Mouse (Mus musculus) forebrain, embryonic 10.5 days (tissue): ENCODE measurements around the gene Ndufs8. TPM values are rescaled to one million over a fixed set of nuclear protein-coding genes. Genes with fewer than 3 reads are reported as not detected.

Experiments used
- DNase-seq: peaks from one replicate; pipeline ENCODE4 v3.0.0-alpha.2; 2017; ENCODE audit warnings: low spot score; ENCODE audit errors: extremely low spot score
- H3K27ac ChIP-seq: fragments of 300-500 bp; sonication (generic); 2 replicates; pipeline ENCODE4 v1.5.1; 2016; ENCODE audit warnings: mild to moderate bottlenecking
- H3K27me3 ChIP-seq: fragments of 300-500 bp; sonication (generic); 2 replicates; pipeline ENCODE4 v1.6.1; 2016; ENCODE audit warnings: mild to moderate bottlenecking; ENCODE audit not compliant: poor library complexity, severe bottlenecking
- H3K36me3 ChIP-seq: fragments of 300-500 bp; sonication (generic); replicated peaks from 2 replicates; pipeline ENCODE4 v1.6.1; 2016; ENCODE audit warnings: mild to moderate bottlenecking, moderate library complexity
- H3K4me1 ChIP-seq: fragments of 300-500 bp; sonication (generic); 2 replicates; pipeline ENCODE4 v1.6.1; 2016
- H3K4me3 ChIP-seq: fragments of 300-500 bp; sonication (generic); 2 replicates; pipeline ENCODE4 v1.5.1; 2016; ENCODE audit warnings: mild to moderate bottlenecking, moderate library complexity
- H3K9me3 ChIP-seq: fragments of 300-500 bp; sonication (generic); 2 replicates; pipeline ENCODE4 v1.6.1; 2016; ENCODE audit warnings: mild to moderate bottlenecking, moderate library complexity
- WGBS: fragments of 180-500 bp; shearing (Covaris S2); methylation state at CpG from one replicate; pipeline ENCODE4 v1.1.7; 2016; 5-methylcytosine and 5-hydroxymethylcytosine counted together
- polyA plus RNA-seq: library from polyadenylated mRNA; unstranded; fragments of >200 nt; fragmentation: Nextera tagmentation; extraction: Ambion mirVana; gene quantifications from 2 replicates; pipeline ENCODE4 v1.2.1, GENCODE M21; 2016

Ndufs8 gene
- polyA plus RNA-seq, 1 experiment from 2014 or later = 226 TPM

GRCm38 (mm10) chr19:3893545-3894116 lies 18.9 kb downstream of the Ndufs8 start:
- no peak for DNase-seq
- H3K36me3 ChIP-seq = peaks cover 93% of the 10 kb centered on the region

DNA sequence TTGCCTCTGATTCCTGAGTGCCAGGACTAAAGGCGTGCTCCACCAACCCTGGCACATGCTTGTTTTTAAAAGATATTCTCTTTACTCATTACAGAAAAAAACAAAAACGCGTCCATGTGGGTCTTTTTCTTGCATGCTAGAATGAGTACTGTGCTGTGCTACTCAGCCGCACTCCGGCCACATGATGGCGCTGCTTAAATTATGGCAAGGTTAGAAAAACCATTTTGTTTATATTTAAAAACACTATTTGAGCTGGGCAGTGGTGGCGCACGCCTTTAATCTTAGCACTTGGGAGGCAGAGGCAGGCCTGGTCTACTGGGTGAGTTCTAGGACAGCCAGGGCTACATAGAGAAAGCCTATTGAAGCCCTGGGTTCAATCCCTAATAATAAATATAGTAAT lies 22.4 kb downstream of the Ndufs8 start:
- peaks cover 96% of the 10 kb centered on the region for H3K36me3 ChIP-seq
- H3K4me3 ChIP-seq = no peak overlapping the region
- no peaks in the 10 kb centered on the region for H3K27me3 ChIP-seq
- 89% methylated on average over 8 of the region's 8 CpGs for WGBS
- peaks cover 8% of the 10 kb centered on the region for H3K4me1 ChIP-seq
- no peak for DNase-seq
- H3K27ac ChIP-seq = no peak overlapping the region
- no peaks in the 10 kb centered on the region for H3K9me3 ChIP-seq

More at GRCm38 (mm10) chr19:3893545-3894116, 18.9 kb downstream of the Ndufs8 start:
- no peaks in the 10 kb centered on the region for H3K27me3 ChIP-seq
- no peaks in the 10 kb centered on the region for H3K9me3 ChIP-seq
- no peak overlapping the region for H3K4me3 ChIP-seq
- no peak overlapping the region for H3K27ac ChIP-seq
- peaks cover 20% of the 10 kb centered on the region for H3K4me1 ChIP-seq
- WGBS = 93% methylated on average over 4 of the region's 4 CpGs

- WGBS = 93% methylated on average over 5 of the region's 5 CpGs
- H3K9me3 ChIP-seq = no peaks in the 10 kb centered on the region
- H3K27me3 ChIP-seq = no peaks in the 10 kb centered on the region
Observed at GRCm38 (mm10) chr19:3889096-3889495, 23.5 kb downstream of the Ndufs8 start.

GRCm38 (mm10) chr19:3884325-3884990 lies 28.1 kb downstream of the Ndufs8 start:
- Histone ChIP-seq H3K27me3 (no peaks in the 10 kb centered on the region), H3K27ac (no peak overlapping the region), H3K9me3 (no peaks in the 10 kb centered on the region), H3K4me1 (no peaks in the 10 kb centered on the region), H3K36me3 (peaks cover 58% of the 10 kb centered on the region), H3K4me3 (no peak overlapping the region)
- 88% methylated on average over 6 of the region's 6 CpGs for WGBS
- DNase-seq = no peak

More at GRCm38 (mm10) chr19:3889096-3889495, 23.5 kb downstream of the Ndufs8 start:
- Histone ChIP-seq H3K27ac (no peak overlapping the region), H3K36me3 (peaks cover 96% of the 10 kb centered on the region), H3K4me3 (no peak overlapping the region), H3K4me1 (no peaks in the 10 kb centered on the region)
- no peak for DNase-seq

DNA sequence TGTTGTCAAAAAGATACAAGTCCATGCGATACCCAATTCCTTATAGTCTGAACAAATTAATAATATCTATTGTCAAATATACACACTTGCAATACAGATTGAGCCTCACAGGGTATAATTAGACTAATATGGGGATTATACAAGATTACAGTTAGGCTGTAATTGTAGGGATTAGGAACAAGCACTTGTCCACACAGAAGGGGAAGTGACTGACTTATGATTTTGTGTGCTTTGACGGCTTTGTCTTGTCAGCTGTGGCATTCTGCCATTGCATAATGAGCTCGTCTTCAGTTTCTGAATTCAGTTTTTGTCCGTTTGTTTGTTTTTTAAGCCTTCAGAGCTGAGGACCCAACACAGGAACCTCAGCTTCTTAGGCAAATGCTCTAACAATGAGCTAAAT lies 30.4 kb downstream of the Ndufs8 start:
- DNase-seq = no peak
- H3K4me1 ChIP-seq = no peaks in the 10 kb centered on the region

DNA sequence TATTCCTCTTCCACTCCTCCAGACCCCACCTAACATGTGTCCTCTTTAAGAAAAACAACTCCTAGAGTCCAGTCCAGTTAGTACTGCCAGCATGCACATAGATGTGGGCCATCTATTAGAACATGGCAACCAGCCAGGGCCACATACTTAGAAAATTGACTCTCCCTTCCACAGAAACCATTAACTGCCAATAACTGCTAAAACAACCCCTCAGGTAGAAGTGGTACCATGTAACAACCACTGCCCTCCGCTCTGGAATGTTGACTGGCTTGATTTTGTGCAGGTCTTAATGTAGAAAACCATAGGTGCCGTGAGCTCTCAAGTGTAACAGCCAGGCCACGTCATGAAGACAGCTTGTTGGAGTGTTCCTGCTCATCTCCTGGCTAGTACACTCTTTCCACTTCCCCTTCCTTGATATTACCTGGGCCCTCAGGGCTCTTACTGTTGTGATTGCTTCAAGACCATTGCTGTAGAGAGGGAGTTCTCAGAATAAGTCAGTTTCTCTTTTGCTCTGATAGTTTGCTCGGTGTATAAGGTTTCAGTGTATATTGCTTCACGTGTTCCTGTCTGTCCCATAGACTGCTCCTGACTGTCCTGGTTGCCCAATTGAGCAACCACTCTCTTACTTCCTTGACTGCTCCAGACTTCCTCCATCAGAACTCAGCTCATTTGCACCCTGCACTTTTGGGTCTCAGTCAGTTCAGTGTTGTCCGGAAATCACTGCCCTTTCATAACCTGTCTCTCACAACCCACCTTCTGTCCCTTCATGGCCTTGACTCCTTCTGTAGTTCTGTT lies 32.3 kb downstream of the Ndufs8 start:
- no peaks in the 10 kb centered on the region for H3K9me3 ChIP-seq
- no peaks in the 10 kb centered on the region for H3K4me1 ChIP-seq
- WGBS = 90% methylated on average over 6 of the region's 6 CpGs
- no peak overlapping the region for H3K4me3 ChIP-seq
- H3K27me3 ChIP-seq = no peaks in the 10 kb centered on the region
- no peak overlapping the region for H3K27ac ChIP-seq
- peaks cover 43% of the 10 kb centered on the region for H3K36me3 ChIP-seq
- DNase-seq = no peak

More for the DNA sequence above, 30.4 kb downstream of the Ndufs8 start:
- Histone ChIP-seq H3K9me3 (no peaks in the 10 kb centered on the region), H3K36me3 (peaks cover 48% of the 10 kb centered on the region), H3K27ac (no peak overlapping the region), H3K4me3 (no peak overlapping the region), H3K27me3 (no peaks in the 10 kb centered on the region)
- WGBS = 80% methylated on average over 4 of the region's 4 CpGs

DNA sequence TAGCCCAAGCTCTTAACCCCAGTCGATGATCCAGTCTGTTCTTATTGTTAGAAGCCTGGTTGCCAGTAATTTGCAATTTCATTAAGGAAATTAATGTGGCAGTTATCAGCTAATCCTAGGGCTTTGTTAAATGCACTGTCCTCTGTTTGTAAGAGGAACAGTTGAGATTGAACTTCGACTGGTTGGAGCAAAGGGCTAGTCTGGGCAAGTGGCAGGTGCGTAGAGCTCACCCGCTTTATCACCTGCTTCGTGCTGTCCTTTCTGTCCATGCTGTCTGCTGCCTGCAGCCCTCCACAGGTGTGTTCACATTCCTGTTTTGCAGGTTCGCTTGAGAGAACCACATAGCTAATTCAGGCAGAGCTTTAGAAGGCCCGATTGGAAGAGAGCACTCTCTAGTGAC lies 37.5 kb downstream of the Ndufs8 start:
- H3K27me3 ChIP-seq = no peaks in the 10 kb centered on the region
- no peak overlapping the region for H3K27ac ChIP-seq
- no peaks in the 10 kb centered on the region for H3K9me3 ChIP-seq
- H3K4me3 ChIP-seq = no peak overlapping the region
- WGBS = 84% methylated on average over 7 of the region's 7 CpGs
- H3K4me1 ChIP-seq = no peaks in the 10 kb centered on the region; the same call in 1 of the 2 replicates
- peaks cover 30% of the 10 kb centered on the region for H3K36me3 ChIP-seq
- DNase-seq = no peak

DNA sequence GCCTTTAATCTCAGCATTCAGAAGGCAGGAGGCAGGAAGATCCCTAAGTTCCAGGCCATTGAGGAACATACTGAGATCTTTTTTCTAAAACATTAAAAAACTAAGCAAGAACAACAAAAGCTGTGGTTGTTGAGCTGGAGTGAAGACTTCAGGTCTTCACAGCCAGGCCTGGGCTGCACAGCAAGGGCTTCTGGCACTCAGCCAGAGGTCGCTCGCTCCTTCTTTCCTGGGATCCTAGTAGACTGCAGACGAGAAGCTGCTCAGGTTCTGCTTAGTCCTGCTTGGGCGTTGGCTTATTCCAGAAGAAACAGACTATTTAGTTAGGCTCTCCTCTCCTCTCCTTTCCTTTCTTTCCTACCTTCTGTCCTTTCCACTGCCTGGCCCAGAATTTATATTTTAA lies 40.2 kb downstream of the Ndufs8 start:
- Histone ChIP-seq H3K4me3 (no peak overlapping the region), H3K36me3 (peaks cover 23% of the 10 kb centered on the region), H3K9me3 (no peaks in the 10 kb centered on the region), H3K27ac (no peak overlapping the region), H3K27me3 (no peaks in the 10 kb centered on the region), H3K4me1 (no peaks in the 10 kb centered on the region; the same call in 1 of the 2 replicates)
- DNase-seq = no peak
- 93% methylated on average over 4 of the region's 4 CpGs for WGBS

DNA sequence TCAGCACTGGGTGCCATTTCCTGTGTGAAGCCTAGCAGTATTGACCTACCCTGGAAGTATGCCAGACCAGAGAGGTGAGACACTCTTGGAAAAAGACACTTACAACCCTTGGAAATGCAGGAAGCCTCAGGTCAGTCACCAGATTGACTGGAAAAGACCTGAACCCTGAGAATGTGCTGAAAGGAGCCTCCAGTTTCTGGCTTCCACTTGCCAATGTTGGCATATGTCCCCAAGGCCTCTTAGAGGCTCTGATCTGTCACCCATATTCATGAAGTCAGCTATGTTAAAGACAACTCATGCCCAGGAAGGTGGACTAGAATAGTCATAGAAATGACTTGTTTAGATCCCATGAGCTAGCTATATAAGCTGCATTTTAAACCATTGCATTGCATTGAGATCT lies 41.1 kb downstream of the Ndufs8 start:
- H3K4me1 ChIP-seq = no peaks in the 10 kb centered on the region; the same call in 1 of the 2 replicates
- H3K27ac ChIP-seq = no peak overlapping the region
- no peak for DNase-seq
- no peak overlapping the region for H3K4me3 ChIP-seq
- peaks cover 24% of the 10 kb centered on the region for H3K36me3 ChIP-seq
- H3K27me3 ChIP-seq = no peaks in the 10 kb centered on the region
- peaks cover 5% of the 10 kb centered on the region; the same call in 1 of the 2 replicates for H3K9me3 ChIP-seq

DNA sequence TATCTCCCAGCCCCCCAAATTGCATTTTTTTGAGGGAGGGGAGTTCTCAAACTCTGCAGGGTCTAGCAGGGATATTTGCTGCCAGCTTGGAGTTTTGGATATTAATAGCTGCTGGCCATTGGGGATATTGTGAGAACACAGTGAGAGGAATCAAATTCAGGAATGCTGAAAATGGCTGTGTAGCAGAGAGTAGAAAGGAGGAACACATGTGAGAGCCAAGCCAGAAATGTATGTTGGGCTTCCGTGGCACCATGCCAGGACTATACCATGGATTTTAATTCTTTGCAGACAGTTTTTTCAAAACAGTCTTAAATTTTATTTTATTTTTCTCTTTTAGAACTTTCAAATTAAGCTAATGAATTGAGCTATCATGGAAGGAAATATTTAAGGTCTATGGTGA lies 44.3 kb downstream of the Ndufs8 start:
- DNase-seq = no peak
- Histone ChIP-seq H3K4me3 (no peak overlapping the region), H3K36me3 (peaks cover 41% of the 10 kb centered on the region), H3K27ac (no peak overlapping the region), H3K4me1 (no peaks in the 10 kb centered on the region; the same call in 1 of the 2 replicates), H3K9me3 (peaks cover 14% of the 10 kb centered on the region; the same call in 1 of the 2 replicates), H3K27me3 (no peaks in the 10 kb centered on the region)
- 89% methylated on average over 1 of the region's 1 CpGs for WGBS

DNA sequence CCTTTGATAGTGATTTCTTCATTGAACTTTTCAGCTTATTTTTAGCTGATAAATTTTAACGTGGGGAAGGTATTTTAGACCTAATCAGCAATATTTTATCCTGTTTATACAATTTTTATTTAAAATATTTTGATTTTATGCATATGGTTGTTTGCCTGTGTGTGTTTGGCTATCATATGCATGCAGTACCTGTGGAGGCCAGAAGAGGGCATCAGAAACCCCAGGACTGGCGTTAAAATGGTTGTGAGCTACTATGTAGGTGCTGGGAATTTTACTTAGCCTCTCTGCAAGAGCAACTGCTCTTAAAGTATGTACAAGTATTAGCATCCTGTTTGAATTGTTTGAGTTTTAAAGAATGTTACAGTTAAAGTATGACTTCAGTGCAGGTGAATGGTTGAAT lies 47.6 kb downstream of the Ndufs8 start:
- no peaks in the 10 kb centered on the region for H3K4me1 ChIP-seq
- DNase-seq = no peak
- no peaks in the 10 kb centered on the region for H3K27me3 ChIP-seq
- peaks cover 14% of the 10 kb centered on the region; the same call in 1 of the 2 replicates for H3K9me3 ChIP-seq
- no peak overlapping the region for H3K4me3 ChIP-seq
- no peak overlapping the region for H3K27ac ChIP-seq
- H3K36me3 ChIP-seq = peaks cover 52% of the 10 kb centered on the region
- WGBS = 84% methylated on average over 2 of the region's 2 CpGs

DNA sequence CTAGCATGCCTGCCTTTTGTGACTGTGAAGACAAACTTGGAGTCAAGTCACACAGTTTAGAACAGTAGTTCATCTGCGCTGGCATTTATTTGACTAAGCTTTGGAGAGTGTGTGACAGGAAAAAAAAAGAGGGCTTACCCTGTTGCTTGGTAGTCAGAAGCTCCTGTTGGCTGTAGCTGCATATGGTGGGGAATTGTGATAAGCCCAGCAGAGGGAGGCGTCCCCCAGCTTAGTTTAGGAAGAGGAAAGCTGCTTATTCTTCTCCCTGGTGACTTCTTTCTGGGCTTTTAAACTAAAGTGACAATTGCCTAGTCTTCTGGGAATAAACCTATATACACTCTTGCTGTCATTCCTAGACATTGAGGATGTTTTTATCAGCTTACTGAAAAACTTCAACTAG lies 49.9 kb downstream of the Ndufs8 start:
- Histone ChIP-seq H3K27me3 (no peaks in the 10 kb centered on the region), H3K9me3 (peaks cover 14% of the 10 kb centered on the region; the same call in 1 of the 2 replicates), H3K36me3 (peaks cover 53% of the 10 kb centered on the region), H3K4me3 (no peak overlapping the region), H3K27ac (no peak overlapping the region), H3K4me1 (no peaks in the 10 kb centered on the region)
- whole genome bisulfite sequencing = 88% methylated on average over 2 of the region's 2 CpGs
- DNase-seq = no peak
